Mouse (Mus musculus) forebrain, embryonic 11.5 days (tissue): Measurements from ENCODE around the gene Lgi2. TPM values are rescaled to one million over a fixed set of nuclear protein-coding genes. Genes with fewer than 3 reads are reported as not detected.

Experiments used
- ATAC-seq: fragments of 200-750 bp; cut with Nextera tagmentation; replicated peaks from 2 replicates; pipeline ENCODE4 v1.8.0; 2017; ENCODE audit warnings: moderate TSS enrichment; ENCODE audit not compliant: low FRiP score
- DNase-seq: peaks from one replicate; pipeline ENCODE4 v3.0.0-alpha.2; 2017; ENCODE audit warnings: low spot score
- H3K27ac ChIP-seq: fragments of 300-500 bp; sonication (generic); 2 replicates; pipeline ENCODE4 v1.5.1; 2014; ENCODE audit warnings: low read depth, low read length
- H3K27me3 ChIP-seq: fragments of 300-500 bp; sonication (generic); 2 replicates; pipeline ENCODE4 v1.6.1; 2014; ENCODE audit warnings: mild to moderate bottlenecking, low read length, mixed read lengths; ENCODE audit not compliant: control insufficient read depth, insufficient read depth
- H3K36me3 ChIP-seq: fragments of 300-500 bp; sonication (generic); 2 replicates; pipeline ENCODE4 v1.6.1; 2014; ENCODE audit warnings: mild to moderate bottlenecking, low read length, moderate library complexity, mixed read lengths; ENCODE audit not compliant: control insufficient read depth, insufficient read depth
- H3K4me1 ChIP-seq: fragments of 300-500 bp; sonication (generic); replicated peaks from 2 replicates; pipeline ENCODE4 v1.6.1; 2014; ENCODE audit warnings: low read length, mixed read lengths; ENCODE audit not compliant: control insufficient read depth, insufficient read depth
- H3K4me2 ChIP-seq: fragments of 300-500 bp; sonication (generic); 2 replicates; pipeline ENCODE4 v1.6.1; 2014; ENCODE audit warnings: low read depth, mild to moderate bottlenecking, low read length, moderate library complexity, mixed read lengths; ENCODE audit not compliant: severe bottlenecking
- H3K4me3 ChIP-seq: fragments of 300-500 bp; sonication (generic); 2 replicates; pipeline ENCODE4 v1.5.1; 2014; ENCODE audit warnings: low read depth, low read length
- H3K9ac ChIP-seq: fragments of 300-500 bp; sonication (generic); 2 replicates; pipeline ENCODE4 v1.6.1; 2014; ENCODE audit warnings: low read length
- H3K9me3 ChIP-seq: fragments of 300-500 bp; sonication (generic); 2 replicates; pipeline ENCODE4 v1.6.1; 2016; ENCODE audit warnings: low read length, mixed read lengths; ENCODE audit not compliant: control insufficient read depth
- WGBS: fragments of 180-500 bp; shearing (Covaris S2); extraction: QIAGEN DNeasy Blood & Tissue Kit; methylation state at CpG from one replicate; pipeline ENCODE4 v1.1.7; 2014; 5-methylcytosine and 5-hydroxymethylcytosine counted together
- polyA plus RNA-seq: library from polyadenylated mRNA; unstranded; fragments of >200 nt; fragmentation: Nextera tagmentation; extraction: Ambion mirVana; gene quantifications from 2 replicates; pipeline ENCODE4 v1.2.1, GENCODE M21; 2014

Gene Lgi2
- polyA plus RNA-seq, 1 experiment from 2014 or later = 0.88 TPM

DNA sequence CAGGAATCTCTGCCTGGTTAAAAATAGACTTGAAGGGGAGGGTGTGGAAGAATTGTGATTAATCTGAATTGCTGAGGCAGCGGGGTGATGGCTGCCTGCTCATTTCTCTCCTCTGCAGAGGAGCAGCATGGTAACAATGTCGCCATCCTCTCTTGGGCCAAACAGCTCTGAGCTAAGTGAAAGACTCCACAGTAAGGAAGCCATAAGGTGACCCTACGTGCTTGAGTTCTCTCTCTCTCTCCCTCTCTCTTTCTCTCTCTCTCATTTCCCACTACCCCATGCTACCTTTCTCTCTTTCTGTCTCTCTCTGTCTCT, 15.0 kb downstream of the Lgi2 start:
- H3K27me3 ChIP-seq = no peaks in the 10 kb centered on the region
- ATAC-seq (no peak), DNase-seq (no peak)
- H3K27ac ChIP-seq = no peak overlapping the region
- no peak overlapping the region for H3K4me3 ChIP-seq
- 93% methylated on average over 3 of the region's 3 CpGs for WGBS
- H3K4me2 ChIP-seq = no peak overlapping the region
- H3K4me1 ChIP-seq = no peaks in the 10 kb centered on the region
- no peak overlapping the region for H3K9ac ChIP-seq
- no peaks in the 10 kb centered on the region for H3K9me3 ChIP-seq
- no peaks in the 10 kb centered on the region for H3K36me3 ChIP-seq

DNA sequence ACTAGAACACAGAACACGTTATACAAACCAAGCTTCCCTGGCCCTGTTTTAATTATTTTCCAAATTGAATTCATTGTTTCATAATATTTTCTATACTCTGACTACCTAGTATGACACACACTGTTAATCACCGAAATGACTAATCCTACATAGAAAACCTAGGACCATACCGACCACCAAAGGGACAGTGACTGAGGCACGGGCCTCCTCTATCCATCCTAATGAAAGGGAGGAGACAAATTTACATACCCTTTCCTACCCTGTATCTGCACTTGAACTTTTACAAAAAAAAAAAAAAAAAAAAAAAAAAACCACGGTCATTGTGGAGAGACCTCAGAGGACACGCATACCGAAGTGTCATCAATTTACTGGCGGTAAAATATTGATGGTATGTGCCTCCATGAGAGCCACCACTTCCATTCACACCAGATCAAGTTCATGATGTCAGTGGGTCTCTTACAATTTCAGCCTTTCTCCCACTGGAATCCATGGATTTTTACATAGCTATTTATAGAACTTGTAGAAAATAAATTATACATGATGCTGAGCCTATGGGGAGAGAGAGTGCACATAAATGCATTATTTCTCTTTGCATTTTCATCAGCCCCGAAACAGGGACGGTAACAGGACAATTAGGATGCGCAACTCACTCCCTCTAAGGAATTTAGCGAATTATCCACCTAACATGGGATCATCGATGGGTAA, 15.5 kb downstream of the Lgi2 start:
- H3K4me2 ChIP-seq = no peak overlapping the region
- no peaks in the 10 kb centered on the region for H3K4me1 ChIP-seq
- no peak overlapping the region for H3K27ac ChIP-seq
- DNase-seq (no peak), ATAC-seq (no peak)
- H3K4me3 ChIP-seq = no peak overlapping the region
- H3K9ac ChIP-seq = no peak overlapping the region
- H3K27me3 ChIP-seq = no peaks in the 10 kb centered on the region
- H3K9me3 ChIP-seq = no peaks in the 10 kb centered on the region
- H3K36me3 ChIP-seq = no peaks in the 10 kb centered on the region
- 91% methylated on average over 13 of the region's 13 CpGs for WGBS

DNA sequence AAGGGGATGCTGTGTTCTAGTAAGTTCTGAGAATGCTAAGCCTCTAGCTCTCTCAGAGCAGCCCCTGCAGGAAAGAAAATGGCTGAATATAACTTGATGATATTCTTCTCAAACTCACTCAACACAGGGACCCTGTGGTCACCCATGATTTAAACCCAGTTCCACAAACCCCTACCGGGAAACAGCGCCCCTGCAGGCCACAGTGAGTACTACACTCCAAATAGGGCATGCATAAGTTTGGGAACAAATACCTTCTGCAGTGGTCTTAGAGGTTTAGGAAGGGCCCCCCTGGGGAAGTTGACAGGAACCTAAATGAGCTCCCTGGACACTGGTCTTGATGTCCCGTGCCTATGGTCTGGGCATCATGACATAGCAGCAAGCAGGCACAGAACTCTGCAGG, 19.3 kb downstream of the Lgi2 start:
- H3K9ac ChIP-seq = no peak overlapping the region
- WGBS = 35% methylated on average over 3 of the region's 3 CpGs
- ATAC-seq (no peak), DNase-seq (peak; percentile 61)
- no peaks in the 10 kb centered on the region for H3K36me3 ChIP-seq
- no peak overlapping the region for H3K4me3 ChIP-seq
- H3K9me3 ChIP-seq = no peaks in the 10 kb centered on the region
- no peaks in the 10 kb centered on the region for H3K4me1 ChIP-seq
- no peak overlapping the region for H3K27ac ChIP-seq
- no peaks in the 10 kb centered on the region for H3K27me3 ChIP-seq
- H3K4me2 ChIP-seq = no peak overlapping the region

- Histone ChIP-seq H3K9me3 (no peaks in the 10 kb centered on the region), H3K4me1 (no peaks in the 10 kb centered on the region), H3K4me2 (no peak overlapping the region), H3K9ac (no peak overlapping the region), H3K4me3 (no peak overlapping the region), H3K27me3 (no peaks in the 10 kb centered on the region), H3K36me3 (no peaks in the 10 kb centered on the region), H3K27ac (no peak overlapping the region)
- DNase-seq (no peak), ATAC-seq (no peak)
- WGBS = 86% methylated on average over 4 of the region's 4 CpGs
These were observed 22.5 kb downstream of the Lgi2 start for GRCm38 (mm10) chr5:52543770-52544169.

DNA sequence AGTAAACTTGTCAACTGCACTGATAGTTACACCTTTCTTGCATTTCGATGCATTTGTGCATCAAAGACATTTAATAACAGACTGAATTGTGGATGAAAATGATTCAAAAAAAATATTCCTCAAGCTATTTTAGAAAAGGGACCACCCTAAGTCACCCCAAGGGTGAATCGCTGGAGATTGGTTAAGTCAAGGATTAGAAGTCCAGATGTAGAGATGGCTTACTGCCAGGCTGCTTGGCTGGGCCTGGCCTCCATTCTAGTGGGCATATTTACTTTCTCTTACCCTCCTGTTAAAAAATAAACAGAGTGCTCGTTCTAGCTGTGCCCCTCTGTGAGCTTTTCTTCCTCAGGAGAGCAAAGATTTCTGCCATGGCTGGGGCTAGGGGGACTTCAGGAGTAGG, 26.1 kb downstream of the Lgi2 start:
- Histone ChIP-seq H3K9me3 (no peaks in the 10 kb centered on the region), H3K4me3 (no peak overlapping the region), H3K9ac (no peak overlapping the region), H3K4me1 (no peaks in the 10 kb centered on the region), H3K27me3 (no peaks in the 10 kb centered on the region), H3K4me2 (no peak overlapping the region), H3K27ac (no peak overlapping the region), H3K36me3 (no peaks in the 10 kb centered on the region)
- ATAC-seq (no peak), DNase-seq (no peak)
- 81% methylated on average over 3 of the region's 3 CpGs for WGBS

- Histone ChIP-seq H3K27me3 (no peaks in the 10 kb centered on the region), H3K36me3 (no peaks in the 10 kb centered on the region), H3K9me3 (no peaks in the 10 kb centered on the region), H3K4me1 (no peaks in the 10 kb centered on the region), H3K9ac (no peak overlapping the region), H3K4me3 (no peak overlapping the region), H3K27ac (no peak overlapping the region), H3K4me2 (no peak overlapping the region)
- ATAC-seq (no peak), DNase-seq (no peak)
These were observed 26.8 kb downstream of the Lgi2 start for GRCm38 (mm10) chr5:52539483-52539882.

DNA sequence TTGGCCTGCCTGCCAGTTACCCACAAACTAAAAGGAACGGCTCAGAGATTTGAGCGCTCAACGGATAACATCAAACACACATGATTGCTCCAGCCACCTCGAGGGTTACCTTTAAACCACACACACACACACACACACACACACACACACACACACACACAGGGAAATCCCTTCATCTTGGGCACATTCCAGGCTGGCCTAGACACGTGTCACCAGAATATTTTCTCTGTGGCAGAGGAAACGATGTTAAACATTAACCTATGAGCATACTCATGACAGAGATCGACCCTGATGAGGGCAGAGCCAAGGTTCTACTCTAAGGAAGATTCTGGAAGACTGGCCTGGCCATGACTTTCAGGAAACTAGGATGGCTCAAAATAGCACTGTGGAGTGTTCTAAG, 29.2 kb downstream of the Lgi2 start:
- H3K9ac ChIP-seq = no peak overlapping the region
- WGBS = 77% methylated on average over 7 of the region's 7 CpGs
- no peak for ATAC-seq
- no peaks in the 10 kb centered on the region for H3K27me3 ChIP-seq
- no peaks in the 10 kb centered on the region for H3K9me3 ChIP-seq
- no peak overlapping the region for H3K27ac ChIP-seq
- no peak for DNase-seq
- no peak overlapping the region for H3K4me2 ChIP-seq
- no peak overlapping the region for H3K4me3 ChIP-seq
- H3K36me3 ChIP-seq = no peaks in the 10 kb centered on the region
- no peaks in the 10 kb centered on the region for H3K4me1 ChIP-seq

DNA sequence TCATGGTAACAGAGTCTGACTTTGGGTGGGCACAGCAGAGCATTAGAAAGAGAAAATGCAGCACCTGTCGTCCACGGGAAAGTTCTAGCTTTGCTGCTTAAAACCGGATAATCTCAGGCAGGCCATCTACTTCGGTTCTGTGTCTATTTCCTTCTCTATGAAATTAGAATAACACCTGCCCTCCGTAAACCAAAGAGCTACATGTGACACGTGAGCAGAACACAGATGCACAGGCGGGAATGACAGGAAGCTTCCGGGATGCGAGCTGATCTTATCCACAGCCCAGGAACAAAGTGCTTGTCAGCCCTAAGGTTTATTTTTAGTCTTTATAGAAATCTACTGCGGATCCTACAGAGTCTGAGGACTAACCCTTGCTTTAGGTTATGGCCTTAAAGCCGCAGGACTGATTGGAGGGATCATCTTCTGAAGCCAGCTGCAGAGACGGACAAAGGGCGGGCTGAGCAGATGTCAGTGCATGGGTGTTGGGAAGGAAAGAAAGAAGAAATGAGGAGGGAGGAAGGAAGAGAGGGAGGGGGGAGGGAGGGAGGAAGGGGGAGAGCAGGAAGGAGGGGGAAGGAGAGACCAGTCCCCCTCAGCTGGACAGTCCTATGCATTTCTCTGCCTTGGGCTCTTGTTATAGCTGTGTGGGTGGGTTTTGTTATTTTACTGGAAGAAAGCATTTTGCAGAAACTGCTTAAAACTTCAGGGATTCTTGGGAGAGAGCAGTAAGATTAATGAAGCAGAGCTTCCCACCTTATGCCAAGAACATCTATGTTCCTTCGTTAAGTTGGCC, 31.3 kb downstream of the Lgi2 start:
- WGBS = 83% methylated on average over 14 of the region's 14 CpGs
- H3K9ac ChIP-seq = no peak overlapping the region
- H3K27me3 ChIP-seq = no peaks in the 10 kb centered on the region
- H3K36me3 ChIP-seq = no peaks in the 10 kb centered on the region
- no peaks in the 10 kb centered on the region for H3K4me1 ChIP-seq
- ATAC-seq = no peak
- H3K9me3 ChIP-seq = no peaks in the 10 kb centered on the region
- no peak overlapping the region for H3K4me3 ChIP-seq
- H3K4me2 ChIP-seq = no peak overlapping the region
- DNase-seq = no peak
- no peak overlapping the region for H3K27ac ChIP-seq

- ATAC-seq (no peak), DNase-seq (no peak)
- Histone ChIP-seq H3K4me2 (no peak overlapping the region), H3K4me3 (no peak overlapping the region), H3K27me3 (no peaks in the 10 kb centered on the region), H3K9ac (no peak overlapping the region), H3K9me3 (no peaks in the 10 kb centered on the region), H3K4me1 (no peaks in the 10 kb centered on the region), H3K36me3 (no peaks in the 10 kb centered on the region), H3K27ac (no peak overlapping the region)
- WGBS = 85% methylated on average over 9 of the region's 9 CpGs
These were observed 32.6 kb downstream of the Lgi2 start for GRCm38 (mm10) chr5:52533705-52534104.
